Mouse (Mus musculus) kidney, embryonic 14.5 days (tissue): ENCODE results near the gene Apoe. TPM values are rescaled to one million over a fixed set of nuclear protein-coding genes. Genes with fewer than 3 reads are reported as not detected.

Experiments used
- ATAC-seq: fragments of 200-750 bp; cut with Nextera tagmentation; 2 replicates; pipeline ENCODE4 v1.8.0; 2017; ENCODE audit warnings: moderate number of reproducible peaks, mild to moderate bottlenecking, moderate TSS enrichment, moderate library complexity; ENCODE audit not compliant: low FRiP score, low TSS enrichment
- H3K27ac ChIP-seq: fragments of 300-500 bp; sonication (generic); 2 replicates; pipeline ENCODE4 v1.5.1; 2014; ENCODE audit warnings: low read depth, mild to moderate bottlenecking, low read length, moderate library complexity, mixed read lengths
- H3K27me3 ChIP-seq: fragments of 300-500 bp; sonication (generic); 2 replicates; pipeline ENCODE4 v1.6.1; 2014; ENCODE audit warnings: mild to moderate bottlenecking, low read length; ENCODE audit not compliant: control insufficient read depth, insufficient read depth
- H3K36me3 ChIP-seq: fragments of 300-500 bp; sonication (generic); 2 replicates; pipeline ENCODE4 v1.6.1; 2014; ENCODE audit warnings: low read length, mixed read lengths; ENCODE audit not compliant: control insufficient read depth, insufficient read depth
- H3K4me1 ChIP-seq: fragments of 300-500 bp; sonication (generic); 2 replicates; pipeline ENCODE4 v1.6.1; 2014; ENCODE audit warnings: low read length, mixed read lengths; ENCODE audit not compliant: control insufficient read depth, insufficient read depth
- H3K4me2 ChIP-seq: fragments of 300-500 bp; sonication (generic); replicated peaks from 2 replicates; pipeline ENCODE4 v1.6.1; 2014; ENCODE audit warnings: low read depth, mild to moderate bottlenecking, low read length
- H3K4me3 ChIP-seq: fragments of 300-500 bp; sonication (generic); 2 replicates; pipeline ENCODE4 v1.5.1; 2014; ENCODE audit warnings: mild to moderate bottlenecking, low read length
- H3K9ac ChIP-seq: fragments of 300-500 bp; sonication (generic); 2 replicates; pipeline ENCODE4 v1.6.1; 2014; ENCODE audit warnings: low read depth, mild to moderate bottlenecking, low read length, moderate library complexity
- H3K9me3 ChIP-seq: fragments of 300-500 bp; sonication (generic); 2 replicates; pipeline ENCODE4 v1.6.1; 2016; ENCODE audit warnings: low read length; ENCODE audit not compliant: control insufficient read depth
- WGBS: fragments of 180-500 bp; shearing (Covaris S2); extraction: QIAGEN DNeasy Blood & Tissue Kit; methylation state at CpG from one replicate; pipeline ENCODE4 v1.1.7; 2014; 5-methylcytosine and 5-hydroxymethylcytosine counted together
- polyA plus RNA-seq: library from polyadenylated mRNA; unstranded; fragments of >200 nt; fragmentation: Nextera tagmentation; extraction: Ambion mirVana; gene quantifications from 2 replicates; pipeline ENCODE4 v1.2.1, GENCODE M21; 2014

Gene Apoe
- polyA plus RNA-seq, 1 experiment from 2014 or later = 184 TPM

GRCm38 (mm10) chr7:19741329-19742031, 42.5 kb upstream of the Apoe start:
- Histone ChIP-seq H3K4me1 (peaks cover 51% of the 10 kb centered on the region), H3K27me3 (no peaks in the 10 kb centered on the region), H3K27ac (peak overlapping the region; percentile 62; the same call in 1 of the 2 replicates), H3K9me3 (0 out of 2 replicates have a peak, but pooled peaks cover 3% of the 10 kb centered on the region), H3K4me2 (no peak overlapping the region), H3K4me3 (no peak overlapping the region), H3K9ac (no peak overlapping the region), H3K36me3 (peaks cover 45% of the 10 kb centered on the region)
- WGBS = 11% methylated on average over 8 of the region's 8 CpGs
- peak; percentile 69 for ATAC-seq

- peaks cover 40% of the 10 kb centered on the region for H3K4me1 ChIP-seq
- H3K27ac ChIP-seq = no peak overlapping the region
- H3K9me3 ChIP-seq = 0 out of 2 replicates have a peak, but pooled peaks cover 3% of the 10 kb centered on the region
- no peak overlapping the region for H3K9ac ChIP-seq
- no peak overlapping the region for H3K4me2 ChIP-seq
- no peak overlapping the region for H3K4me3 ChIP-seq
- H3K36me3 ChIP-seq = peaks cover 53% of the 10 kb centered on the region
- no peaks in the 10 kb centered on the region for H3K27me3 ChIP-seq
- no peak for ATAC-seq
- 89% methylated on average over 11 of the region's 11 CpGs for WGBS
These were observed 41.3 kb upstream of the Apoe start for GRCm38 (mm10) chr7:19740269-19740668.

GRCm38 (mm10) chr7:19738771-19739170, 39.8 kb upstream of the Apoe start:
- peaks cover 60% of the 10 kb centered on the region for H3K36me3 ChIP-seq

GRCm38 (mm10) chr7:19736389-19737057, 37.5 kb upstream of the Apoe start:
- peaks cover 73% of the 10 kb centered on the region for H3K36me3 ChIP-seq
- H3K4me2 ChIP-seq = no peak overlapping the region
- ATAC-seq = no peak
- WGBS = 82% methylated on average over 16 of the region's 16 CpGs
- H3K4me3 ChIP-seq = no peak overlapping the region
- H3K27me3 ChIP-seq = no peaks in the 10 kb centered on the region
- H3K27ac ChIP-seq = no peak overlapping the region; the same call in 1 of the 2 replicates
- H3K9me3 ChIP-seq = 0 out of 2 replicates have a peak, but pooled peaks cover 3% of the 10 kb centered on the region
- no peak overlapping the region for H3K9ac ChIP-seq
- peaks cover 8% of the 10 kb centered on the region for H3K4me1 ChIP-seq

More at GRCm38 (mm10) chr7:19738771-19739170, 39.8 kb upstream of the Apoe start:
- no peak for ATAC-seq
- Histone ChIP-seq H3K27ac (no peak overlapping the region), H3K4me2 (no peak overlapping the region), H3K4me3 (no peak overlapping the region), H3K9me3 (0 out of 2 replicates have a peak, but pooled peaks cover 3% of the 10 kb centered on the region), H3K4me1 (peaks cover 26% of the 10 kb centered on the region), H3K9ac (no peak overlapping the region), H3K27me3 (no peaks in the 10 kb centered on the region)
- WGBS = 87% methylated on average over 3 of the region's 3 CpGs

- no peak overlapping the region for H3K27ac ChIP-seq
- H3K27me3 ChIP-seq = no peaks in the 10 kb centered on the region
- no peak overlapping the region for H3K9ac ChIP-seq
- H3K4me3 ChIP-seq = no peak overlapping the region
- ATAC-seq = no peak
- no peak overlapping the region for H3K4me2 ChIP-seq
- 87% methylated on average over 10 of the region's 10 CpGs for WGBS
- H3K4me1 ChIP-seq = no peaks in the 10 kb centered on the region
- no peaks in the 10 kb centered on the region for H3K9me3 ChIP-seq
- H3K36me3 ChIP-seq = peaks cover 89% of the 10 kb centered on the region
These were observed 35.2 kb upstream of the Apoe start for GRCm38 (mm10) chr7:19734178-19734666.

GRCm38 (mm10) chr7:19726541-19726940, 27.6 kb upstream of the Apoe start:
- WGBS = 90% methylated on average over 4 of the region's 4 CpGs
- no peak overlapping the region for H3K4me3 ChIP-seq
- ATAC-seq = no peak
- H3K9me3 ChIP-seq = peaks cover 3% of the 10 kb centered on the region; the same call in 1 of the 2 replicates
- no peak overlapping the region for H3K27ac ChIP-seq
- no peaks in the 10 kb centered on the region for H3K27me3 ChIP-seq
- H3K36me3 ChIP-seq = peaks cover 90% of the 10 kb centered on the region
- H3K4me2 ChIP-seq = no peak overlapping the region
- H3K4me1 ChIP-seq = no peaks in the 10 kb centered on the region
- H3K9ac ChIP-seq = no peak overlapping the region

GRCm38 (mm10) chr7:19724167-19724566, 25.2 kb upstream of the Apoe start:
- H3K27me3 ChIP-seq = no peaks in the 10 kb centered on the region
- H3K9me3 ChIP-seq = peaks cover 15% of the 10 kb centered on the region
- no peak overlapping the region for H3K4me3 ChIP-seq
- H3K4me1 ChIP-seq = no peaks in the 10 kb centered on the region
- H3K9ac ChIP-seq = no peak overlapping the region
- peaks cover 75% of the 10 kb centered on the region for H3K36me3 ChIP-seq
- H3K27ac ChIP-seq = no peak overlapping the region
- H3K4me2 ChIP-seq = no peak overlapping the region
- ATAC-seq = no peak
- WGBS = 93% methylated on average over 12 of the region's 12 CpGs

GRCm38 (mm10) chr7:19722754-19723195, 23.8 kb upstream of the Apoe start:
- Histone ChIP-seq H3K4me3 (no peak overlapping the region), H3K27ac (peak overlapping the region; percentile 37; the same call in 1 of the 2 replicates), H3K9ac (no peak overlapping the region), H3K4me1 (no peaks in the 10 kb centered on the region), H3K4me2 (no peak overlapping the region), H3K36me3 (peaks cover 64% of the 10 kb centered on the region), H3K27me3 (no peaks in the 10 kb centered on the region), H3K9me3 (peaks cover 15% of the 10 kb centered on the region)
- ATAC-seq = no peak
- 91% methylated on average over 6 of the region's 6 CpGs for WGBS

- Histone ChIP-seq H3K9ac (no peak overlapping the region), H3K9me3 (peaks cover 15% of the 10 kb centered on the region), H3K4me1 (peaks cover 7% of the 10 kb centered on the region; the same call in 1 of the 2 replicates), H3K4me3 (no peak overlapping the region), H3K27ac (no peak overlapping the region), H3K27me3 (no peaks in the 10 kb centered on the region), H3K4me2 (no peak overlapping the region), H3K36me3 (peaks cover 36% of the 10 kb centered on the region)
- ATAC-seq = no peak
- 86% methylated on average over 4 of the region's 4 CpGs for WGBS
These were observed 20.2 kb upstream of the Apoe start for GRCm38 (mm10) chr7:19719200-19719599.
